Mouse (Mus musculus): ENCODE measurements around the gene Exo5. TPM values are rescaled to one million over a fixed set of nuclear protein-coding genes. Genes with fewer than 3 reads are reported as not detected.

Gene Exo5
- polyA plus RNA-seq, 1 experiment = 24.0 TPM

- H3K27ac ChIP-seq (ENCODE audit: insufficient read depth, low read length) = no peak overlapping the region
- TF ChIP-seq POLR2A (IDR thresholded peaks at IDR 0.05; ENCODE audit: low read depth, low read length) (no peak), CTCF (IDR thresholded peaks at IDR 0.05; ENCODE audit: borderline replicate concordance, insufficient read depth, low read length) (no peak)
- H3K4me1 ChIP-seq (ENCODE audit: control insufficient read depth, insufficient read depth, low read length) = no peaks in the 10 kb centered on the region
- H3K4me3 ChIP-seq (ENCODE audit: insufficient read depth, low read length) = no peak overlapping the region
Observed at GRCm38 (mm10) chr4:120891960-120892359, 32.9 kb downstream of the Exo5 start.

DNA sequence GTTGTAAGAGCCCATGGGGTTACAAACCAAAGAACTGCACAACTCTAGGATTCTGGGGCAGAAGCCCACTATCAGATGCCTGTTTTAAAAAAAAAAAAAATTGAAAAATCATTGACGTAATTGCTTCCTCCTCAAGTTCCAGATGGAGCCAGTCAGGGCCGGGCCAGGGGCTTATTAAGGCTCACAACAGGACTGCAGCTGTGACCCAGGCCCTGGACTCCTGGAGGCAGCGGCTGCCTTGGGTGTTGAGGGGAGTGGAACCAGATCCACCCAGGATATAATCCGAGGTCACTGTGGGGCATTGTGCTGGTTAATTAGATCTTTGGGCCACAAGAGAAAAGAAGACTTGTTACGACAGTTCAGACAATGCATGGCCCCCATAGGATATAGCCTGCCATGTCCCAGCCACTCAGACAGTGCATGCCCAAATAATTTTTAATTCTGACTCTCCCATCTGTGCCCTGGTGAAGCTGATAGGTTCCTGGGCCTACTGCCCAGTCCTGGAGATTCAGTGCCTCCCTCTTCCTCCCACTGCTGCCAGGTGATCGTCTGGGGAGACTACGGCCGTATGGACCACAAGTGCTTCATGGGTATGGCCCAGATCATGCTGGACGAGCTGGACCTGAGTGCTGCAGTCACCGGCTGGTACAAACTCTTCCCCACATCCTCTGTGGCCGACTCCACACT is 33.9 kb downstream of the Exo5 start:
- Histone ChIP-seq H3K4me1 (ENCODE audit: control insufficient read depth, insufficient read depth, low read length) (no peaks in the 10 kb centered on the region), H3K4me3 (ENCODE audit: insufficient read depth, low read length) (no peak overlapping the region), H3K27ac (ENCODE audit: insufficient read depth, low read length) (no peak overlapping the region)
- TF ChIP-seq CTCF (IDR thresholded peaks at IDR 0.05; ENCODE audit: borderline replicate concordance, insufficient read depth, low read length) (no peak), POLR2A (IDR thresholded peaks at IDR 0.05; ENCODE audit: low read depth, low read length) (no peak)

GRCm38 (mm10) chr4:120888884-120889283 is 35.9 kb downstream of the Exo5 start:
- Histone ChIP-seq H3K4me3 (ENCODE audit: insufficient read depth, low read length) (no peak overlapping the region), H3K4me1 (ENCODE audit: control insufficient read depth, insufficient read depth, low read length) (no peaks in the 10 kb centered on the region), H3K27ac (ENCODE audit: insufficient read depth, low read length) (no peak overlapping the region)
- TF ChIP-seq CTCF (IDR thresholded peaks at IDR 0.05; ENCODE audit: borderline replicate concordance, insufficient read depth, low read length) (no peak), POLR2A (IDR thresholded peaks at IDR 0.05; ENCODE audit: low read depth, low read length) (no peak)

DNA sequence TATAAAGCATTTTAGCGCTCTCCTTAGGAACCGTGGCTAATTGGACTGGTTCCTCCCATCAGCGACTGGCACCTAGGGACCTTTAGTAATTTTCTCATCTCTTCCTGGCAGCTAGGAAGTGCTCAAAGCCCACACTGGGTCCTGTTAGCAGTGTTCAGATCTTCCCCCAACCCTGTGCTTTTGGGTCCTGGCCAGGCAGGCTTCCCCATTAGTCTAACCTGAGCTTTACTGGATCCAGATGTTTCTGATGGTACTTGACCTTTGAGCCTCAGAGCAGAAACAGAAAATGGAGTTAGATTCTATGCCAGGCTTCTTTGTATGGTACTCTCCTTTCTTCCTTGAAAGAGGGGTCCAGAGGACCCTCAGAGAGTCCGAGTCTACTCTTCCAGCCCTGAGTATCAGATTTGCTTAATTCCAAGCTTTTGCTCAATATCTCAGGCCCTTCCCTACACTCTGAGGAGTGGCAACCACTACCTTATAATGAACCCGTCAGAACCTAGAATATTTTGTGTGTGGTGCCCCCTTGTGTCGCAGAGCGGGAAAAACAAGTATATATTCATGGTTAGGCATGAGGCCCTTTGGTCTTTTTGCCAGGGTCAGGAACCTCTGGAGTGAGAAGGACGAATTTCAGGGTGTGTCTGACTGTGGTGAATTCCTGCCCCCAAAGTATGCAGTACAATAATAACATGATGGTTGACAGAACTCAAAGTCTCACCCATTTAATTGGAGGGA is 37.3 kb downstream of the Exo5 start:
- H3K4me1 ChIP-seq (ENCODE audit: control insufficient read depth, insufficient read depth, low read length) = no peaks in the 10 kb centered on the region
- H3K27ac ChIP-seq (ENCODE audit: insufficient read depth, low read length) = no peak overlapping the region
- TF ChIP-seq CTCF (IDR thresholded peaks at IDR 0.05; ENCODE audit: borderline replicate concordance, insufficient read depth, low read length) = no peak
- no peak for TF ChIP-seq POLR2A (IDR thresholded peaks at IDR 0.05; ENCODE audit: low read depth, low read length)
- no peak overlapping the region for H3K4me3 ChIP-seq (ENCODE audit: insufficient read depth, low read length)

DNA sequence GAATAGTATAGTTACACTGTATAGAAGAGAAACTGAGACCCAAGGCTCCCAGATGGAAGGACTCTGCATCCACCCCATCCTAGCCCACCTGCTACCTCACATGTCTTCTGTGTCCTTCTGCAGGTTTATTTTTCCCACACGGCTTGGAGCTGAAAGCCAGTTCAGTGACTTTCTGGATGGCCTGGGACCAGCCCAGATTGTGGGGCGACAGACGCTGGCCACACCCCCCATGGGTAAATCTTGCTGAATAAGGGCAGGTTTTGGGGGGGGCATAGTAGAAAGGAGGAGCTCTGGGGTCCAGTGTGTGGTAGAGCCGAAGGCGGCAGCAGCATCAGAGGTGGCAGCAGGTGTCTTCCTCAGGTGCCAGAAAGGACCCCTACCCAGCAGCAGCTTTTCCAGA is 38.0 kb downstream of the Exo5 start:
- TF ChIP-seq POLR2A (IDR thresholded peaks at IDR 0.05; ENCODE audit: low read depth, low read length) = no peak
- TF ChIP-seq CTCF (IDR thresholded peaks at IDR 0.05; ENCODE audit: borderline replicate concordance, insufficient read depth, low read length) = no peak
- Histone ChIP-seq H3K4me1 (ENCODE audit: control insufficient read depth, insufficient read depth, low read length) (no peaks in the 10 kb centered on the region), H3K4me3 (ENCODE audit: insufficient read depth, low read length) (no peak overlapping the region), H3K27ac (ENCODE audit: insufficient read depth, low read length) (no peak overlapping the region)

- H3K27ac ChIP-seq (ENCODE audit: insufficient read depth, low read length) = no peak overlapping the region
- no peaks in the 10 kb centered on the region for H3K4me1 ChIP-seq (ENCODE audit: control insufficient read depth, insufficient read depth, low read length)
- TF ChIP-seq CTCF (IDR thresholded peaks at IDR 0.05; ENCODE audit: borderline replicate concordance, insufficient read depth, low read length) = no peak
- no peak overlapping the region for H3K4me3 ChIP-seq (ENCODE audit: insufficient read depth, low read length)
Observed at GRCm38 (mm10) chr4:120886131-120886530, 38.7 kb downstream of the Exo5 start.

DNA sequence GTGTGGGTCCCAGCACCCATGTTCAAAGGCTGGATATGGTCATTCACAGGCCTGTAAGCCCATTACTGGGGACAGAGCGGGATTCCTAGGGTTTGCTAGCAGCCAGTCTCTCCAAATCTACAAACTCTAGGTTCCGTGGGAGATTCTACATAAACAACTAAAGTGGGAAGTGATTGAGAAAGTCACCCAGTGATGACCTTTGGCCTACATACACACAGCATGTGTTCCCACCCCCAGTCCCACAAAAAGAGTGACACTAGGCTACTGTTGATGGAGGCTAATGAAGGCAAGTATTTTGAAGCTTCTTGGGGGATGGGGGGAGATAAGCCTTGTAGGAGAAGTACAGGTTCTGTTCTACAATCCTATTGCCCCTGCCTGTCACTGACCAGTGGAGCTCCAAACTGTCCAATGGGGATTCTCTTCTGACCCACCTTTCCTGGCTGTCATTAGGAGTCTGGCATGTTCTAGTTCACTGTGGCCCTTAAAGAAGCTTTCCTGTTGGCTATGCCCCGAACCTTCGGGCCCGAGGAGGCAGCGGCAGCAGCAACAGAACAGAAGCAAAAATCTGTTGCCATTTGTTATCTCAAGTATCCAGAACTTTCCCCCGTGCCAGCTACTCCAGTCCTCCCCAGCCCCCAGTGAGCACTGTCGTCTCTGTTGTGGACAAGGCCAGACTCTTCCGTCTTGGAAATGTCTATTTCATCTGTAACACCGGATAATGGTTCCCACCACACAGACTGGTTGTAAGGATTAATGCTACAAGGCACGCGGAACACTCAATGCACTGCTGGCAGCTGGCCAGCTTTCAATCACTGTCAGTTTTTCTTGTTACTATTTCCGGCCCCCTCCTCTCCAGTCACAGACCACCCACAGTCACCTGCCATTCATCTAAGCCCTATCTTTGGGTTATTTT is 39.4 kb downstream of the Exo5 start:
- TF ChIP-seq POLR2A (IDR thresholded peaks at IDR 0.05; ENCODE audit: low read depth, low read length) (no peak), CTCF (IDR thresholded peaks at IDR 0.05; ENCODE audit: borderline replicate concordance, insufficient read depth, low read length) (no peak)
- Histone ChIP-seq H3K4me1 (ENCODE audit: control insufficient read depth, insufficient read depth, low read length) (no peaks in the 10 kb centered on the region), H3K27ac (ENCODE audit: insufficient read depth, low read length) (no peak overlapping the region), H3K4me3 (ENCODE audit: insufficient read depth, low read length) (no peak overlapping the region)

GRCm38 (mm10) chr4:120882002-120882625 is 42.7 kb downstream of the Exo5 start:
- Histone ChIP-seq H3K4me1 (ENCODE audit: control insufficient read depth, insufficient read depth, low read length) (no peaks in the 10 kb centered on the region), H3K4me3 (ENCODE audit: insufficient read depth, low read length) (no peak overlapping the region), H3K27ac (ENCODE audit: insufficient read depth, low read length) (no peak overlapping the region)
- TF ChIP-seq CTCF (IDR thresholded peaks at IDR 0.05; ENCODE audit: borderline replicate concordance, insufficient read depth, low read length) (no peak), POLR2A (IDR thresholded peaks at IDR 0.05; ENCODE audit: low read depth, low read length) (no peak)

GRCm38 (mm10) chr4:120880731-120881432 is 43.9 kb downstream of the Exo5 start:
- no peak for TF ChIP-seq POLR2A (IDR thresholded peaks at IDR 0.05; ENCODE audit: low read depth, low read length)
- TF ChIP-seq CTCF (IDR thresholded peaks at IDR 0.05; ENCODE audit: borderline replicate concordance, insufficient read depth, low read length) = no peak
- no peaks in the 10 kb centered on the region for H3K4me1 ChIP-seq (ENCODE audit: control insufficient read depth, insufficient read depth, low read length)
- no peak overlapping the region for H3K4me3 ChIP-seq (ENCODE audit: insufficient read depth, low read length)
- H3K27ac ChIP-seq (ENCODE audit: insufficient read depth, low read length) = no peak overlapping the region
